Mouse (Mus musculus) NIH3T3 (cell line): ENCODE data around the gene Fam219a.

Source experiments
- DNase-seq: peaks from one replicate; pipeline ENCODE4 v3.0.0-alpha.2; 2012; ENCODE audit warnings: low read depth

Gene Fam219a

GRCm38 (mm10) chr4:41470684-41471383 is 98.5 kb downstream of the Fam219a start:
- peak; percentile 12 for DNase-seq

GRCm38 (mm10) chr4:41470051-41470683 is 99.2 kb downstream of the Fam219a start:
- DNase-seq = no peak

GRCm38 (mm10) chr4:41469199-41469598 is 100.1 kb downstream of the Fam219a start:
- no peak for DNase-seq

- DNase-seq = peak; percentile 72
Measured at GRCm38 (mm10) chr4:41468396-41469080, 100.8 kb downstream of the Fam219a start.
